Mouse (Mus musculus): ENCODE measurements around the gene B3glct. TPM values are rescaled to one million over a fixed set of nuclear protein-coding genes. Genes with fewer than 3 reads are reported as not detected.

The B3glct gene
- 15.9 and 18.8 TPM in 2 replicates for polyA plus RNA-seq (2014; fragmentation: Nextera tagmentation; extraction: Ambion mirVana)

DNA sequence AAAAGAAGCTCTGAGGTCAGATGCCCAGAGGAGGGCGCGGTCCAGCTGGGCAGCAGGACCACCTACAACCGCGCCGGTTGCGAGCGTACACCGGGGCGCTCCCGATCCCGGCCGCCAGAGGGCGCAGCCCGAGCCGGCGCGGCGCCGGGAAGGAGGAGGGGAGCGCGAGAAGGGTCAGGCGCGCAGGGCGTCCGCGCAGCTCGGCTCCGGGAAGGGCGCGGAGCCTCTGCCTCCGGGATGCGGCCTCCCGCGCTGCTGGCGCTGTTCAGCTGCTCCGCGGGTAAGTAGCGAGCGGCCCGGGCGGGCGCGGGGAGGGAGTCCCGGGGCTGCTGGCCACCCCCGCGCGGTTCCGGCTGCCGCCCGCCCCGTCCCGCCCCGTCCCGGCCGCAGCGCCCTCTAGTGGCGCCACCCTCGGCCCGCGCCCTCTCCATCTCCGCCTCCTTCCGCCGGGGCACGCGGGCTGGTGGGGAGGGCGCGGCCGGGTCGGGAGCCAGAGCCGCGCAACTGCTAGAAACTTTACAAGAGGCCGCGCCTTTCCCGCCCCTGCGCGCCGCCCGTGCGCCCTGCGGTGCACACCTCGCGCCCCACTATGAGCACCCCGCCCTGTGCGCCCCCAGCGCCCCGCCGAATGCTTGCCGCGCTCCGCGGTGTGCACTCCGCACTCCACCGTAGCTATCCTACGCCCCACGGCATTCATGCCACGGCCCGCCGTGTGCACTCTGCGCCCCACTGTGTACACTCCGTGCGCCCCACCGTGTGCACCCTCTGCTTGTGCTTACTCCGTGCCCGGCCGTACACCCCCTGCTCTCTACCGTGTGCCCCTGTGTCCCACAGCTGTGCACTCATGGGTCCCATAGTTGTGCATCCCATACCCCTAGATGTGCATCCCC, at the start of gene B3glct:
Gene B3glct, plus strand, starts transcription at position 131 of the 890 bp plus-strand sequence.
- H3K9me3 ChIP-seq (ENCODE audit: control insufficient read depth, low read length): no peaks in the 10 kb centered on the region
- under 1% methylated on average over 62 of the region's 106 CpGs for WGBS

DNA sequence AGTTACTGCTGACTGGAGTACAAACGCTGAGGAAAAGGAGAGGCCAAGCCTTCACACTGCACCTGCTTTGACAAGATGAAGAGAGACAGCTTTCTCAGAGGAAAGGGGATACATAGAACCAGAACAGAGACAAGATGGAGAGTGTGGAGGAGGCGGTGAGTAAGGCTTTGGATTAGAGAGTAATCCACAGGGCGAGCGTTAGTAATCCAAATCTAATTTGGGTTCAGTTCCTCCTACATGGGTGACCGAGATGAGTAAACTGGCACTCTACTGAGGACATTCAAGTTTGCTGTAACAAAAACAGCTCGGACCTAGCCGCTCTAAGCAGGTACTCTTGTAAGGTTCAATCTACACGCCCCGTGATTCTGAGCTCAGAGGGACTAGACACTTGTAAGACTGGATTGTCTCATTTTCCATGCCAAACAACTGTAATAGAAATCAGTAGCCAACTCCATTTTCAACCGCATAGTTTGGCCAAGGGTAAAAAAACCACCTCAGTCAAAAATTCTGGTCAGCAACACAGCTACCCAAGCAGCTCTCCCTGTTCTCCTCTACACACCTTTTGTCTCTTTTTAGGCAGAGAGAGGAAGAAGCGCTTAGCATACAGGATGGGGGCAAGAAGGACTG, 43.5 kb upstream of the B3glct start:
- Histone ChIP-seq H3K27me3 (ENCODE audit: control insufficient read depth, insufficient read depth, low read length) (no peaks in the 10 kb centered on the region), H3K4me2 (replicated peaks) (peak overlapping the region; percentile 88), H3K4me1 (replicated peaks; ENCODE audit: control insufficient read depth, insufficient read depth, low read length) (peaks cover 21% of the 10 kb centered on the region), H3K36me3 (replicated peaks; ENCODE audit: control insufficient read depth, insufficient read depth) (peaks cover 39% of the 10 kb centered on the region), H3K4me3 (replicated peaks; ENCODE audit: low read length) (peak overlapping the region; percentile 78), H3K27ac (no peak overlapping the region), H3K9ac (peak overlapping the region; percentile 66; the same call in 1 of the 2 replicates), H3K9me3 (ENCODE audit: control insufficient read depth, low read length) (no peaks in the 10 kb centered on the region)
- no peak for ATAC-seq (ENCODE audit: low FRiP score)
- DNase-seq (ENCODE audit: low spot score): no peak
- 78% methylated on average over 11 of the region's 11 CpGs for WGBS

More for the DNA sequence above, at the start of gene B3glct:
- Histone ChIP-seq H3K27ac (no peak within 1 kb of the TSS), H3K4me1 (replicated peaks; ENCODE audit: control insufficient read depth, insufficient read depth, low read length) (no peaks in the 10 kb centered on the region; the same call in 1 of the 2 replicates), H3K4me2 (replicated peaks) (peak within 1 kb of the TSS; percentile 94), H3K27me3 (ENCODE audit: control insufficient read depth, insufficient read depth, low read length) (no peaks in the 10 kb centered on the region), H3K36me3 (replicated peaks; ENCODE audit: control insufficient read depth, insufficient read depth) (no peaks in the 10 kb centered on the region), H3K9ac (peak within 1 kb of the TSS; percentile 72), H3K4me3 (replicated peaks; ENCODE audit: low read length) (peak within 1 kb of the TSS; percentile 83)
- peak; percentile 86 for DNase-seq (ENCODE audit: low spot score)
- ATAC-seq (ENCODE audit: low FRiP score): peak; percentile 91

DNA sequence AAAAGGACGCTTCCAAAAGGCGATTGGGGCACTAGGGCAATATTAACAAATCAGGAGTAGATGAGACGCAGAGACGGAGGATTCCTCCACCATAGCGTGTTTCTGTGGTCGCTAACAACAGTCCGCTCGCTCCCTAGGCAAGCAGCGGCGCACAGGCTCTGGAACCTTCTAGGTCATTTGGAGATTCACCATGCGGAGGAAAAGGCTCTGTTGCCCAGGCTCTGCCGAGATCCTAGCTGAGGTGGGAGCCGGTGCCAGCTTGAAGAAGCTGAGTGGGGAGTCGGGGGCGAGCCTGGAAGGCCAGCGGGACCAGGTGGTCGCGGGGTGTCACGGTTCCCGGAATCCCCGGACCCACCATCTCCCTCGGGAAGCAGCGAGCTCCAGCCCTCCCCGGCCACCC, 42.5 kb upstream of the B3glct start:
- no peak for ATAC-seq (ENCODE audit: low FRiP score)
- Histone ChIP-seq H3K4me1 (replicated peaks; ENCODE audit: control insufficient read depth, insufficient read depth, low read length) (peaks cover 21% of the 10 kb centered on the region), H3K4me3 (replicated peaks; ENCODE audit: low read length) (peak overlapping the region; percentile 78), H3K9ac (peak overlapping the region; percentile 66), H3K27ac (peak overlapping the region; percentile 85), H3K36me3 (replicated peaks; ENCODE audit: control insufficient read depth, insufficient read depth) (peaks cover 29% of the 10 kb centered on the region), H3K27me3 (ENCODE audit: control insufficient read depth, insufficient read depth, low read length) (no peaks in the 10 kb centered on the region), H3K4me2 (replicated peaks) (peak overlapping the region; percentile 88), H3K9me3 (ENCODE audit: control insufficient read depth, low read length) (no peaks in the 10 kb centered on the region)
- WGBS: under 1% methylated on average over 23 of the region's 24 CpGs
- no peak for DNase-seq (ENCODE audit: low spot score)

DNA sequence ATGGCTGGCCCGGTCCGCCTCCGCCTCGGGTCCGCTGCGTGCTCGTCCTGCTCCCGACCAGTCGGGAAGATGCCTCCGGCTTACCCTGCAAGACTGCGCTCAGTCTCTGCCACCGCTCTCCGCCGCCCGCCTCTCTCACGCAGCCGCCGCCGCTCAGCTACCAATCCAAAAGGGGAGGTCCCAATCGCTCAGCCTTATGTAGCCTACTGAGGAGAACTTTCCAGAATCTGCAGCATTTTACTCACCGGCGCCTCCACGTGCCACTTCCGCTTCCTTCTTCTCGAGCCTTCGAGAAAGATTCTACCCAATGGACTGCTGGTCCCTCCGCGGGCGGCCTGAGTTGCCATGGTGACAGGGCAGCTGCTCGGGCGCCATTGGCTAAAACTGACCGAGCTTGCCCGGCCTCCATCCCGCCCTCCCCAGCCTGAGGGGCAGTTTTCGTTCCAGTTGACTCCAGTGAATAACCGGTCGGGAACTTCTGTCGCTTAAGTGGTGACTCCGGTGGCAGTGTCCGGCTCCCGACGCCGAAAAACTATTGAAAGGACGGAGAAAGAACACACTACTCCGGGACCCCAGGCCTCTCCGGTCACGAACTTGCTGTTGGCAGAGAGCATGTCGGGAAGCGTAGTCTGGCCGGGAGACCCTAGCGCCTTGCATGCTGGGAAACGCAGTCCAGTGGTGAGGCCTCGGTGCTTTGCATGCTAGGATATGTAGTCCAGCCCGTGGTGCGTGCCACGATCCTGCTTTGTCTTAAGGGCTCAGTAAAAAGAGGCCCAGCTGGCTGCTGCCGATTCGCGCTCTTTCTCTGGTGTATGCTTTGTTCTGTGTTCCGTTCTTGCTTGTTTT, 41.7 kb upstream of the B3glct start, which contains the start of gene Hsph1:
Gene Hsph1, minus strand, starts transcription at position 302 of the 846 bp plus-strand sequence.
- Histone ChIP-seq H3K4me1 (replicated peaks; ENCODE audit: control insufficient read depth, insufficient read depth, low read length) (peaks cover 21% of the 10 kb centered on the region), H3K9ac (peak within 1 kb of the TSS; percentile 66), H3K36me3 (replicated peaks; ENCODE audit: control insufficient read depth, insufficient read depth) (peaks cover 22% of the 10 kb centered on the region), H3K27me3 (ENCODE audit: control insufficient read depth, insufficient read depth, low read length) (no peaks in the 10 kb centered on the region), H3K4me2 (replicated peaks) (peak within 1 kb of the TSS; percentile 88), H3K9me3 (ENCODE audit: control insufficient read depth, low read length) (no peaks in the 10 kb centered on the region), H3K4me3 (replicated peaks; ENCODE audit: low read length) (peak within 1 kb of the TSS; percentile 78), H3K27ac (peak within 1 kb of the TSS; percentile 85)
- peak; percentile 99 for DNase-seq (ENCODE audit: low spot score)
- under 1% methylated on average over 60 of the region's 60 CpGs for WGBS
- peak; percentile 98 for ATAC-seq (ENCODE audit: low FRiP score)

- Histone ChIP-seq H3K36me3 (replicated peaks; ENCODE audit: control insufficient read depth, insufficient read depth) (0 out of 2 replicates have a peak, but pooled peaks cover 13% of the 10 kb centered on the region), H3K27me3 (ENCODE audit: control insufficient read depth, insufficient read depth, low read length) (no peaks in the 10 kb centered on the region), H3K4me1 (replicated peaks; ENCODE audit: control insufficient read depth, insufficient read depth, low read length) (peaks cover 21% of the 10 kb centered on the region), H3K9ac (peak overlapping the region; percentile 66), H3K4me3 (replicated peaks; ENCODE audit: low read length) (peak overlapping the region; percentile 78), H3K4me2 (replicated peaks) (peak overlapping the region; percentile 88), H3K9me3 (ENCODE audit: control insufficient read depth, low read length) (no peaks in the 10 kb centered on the region), H3K27ac (no peak overlapping the region; the same call in 1 of the 2 replicates)
- ATAC-seq (ENCODE audit: low FRiP score) (no peak), DNase-seq (ENCODE audit: low spot score) (no peak)
- 55% methylated on average over 8 of the region's 8 CpGs for WGBS
Observed at GRCm38 (mm10) chr5:149637306-149637705, 40.7 kb upstream of the B3glct start.

- no peaks in the 10 kb centered on the region for H3K36me3 ChIP-seq (replicated peaks; ENCODE audit: control insufficient read depth, insufficient read depth)
- ATAC-seq (ENCODE audit: low FRiP score) (no peak), DNase-seq (ENCODE audit: low spot score) (no peak)
- no peaks in the 10 kb centered on the region for H3K9me3 ChIP-seq (ENCODE audit: control insufficient read depth, low read length)
- 92% methylated on average over 8 of the region's 8 CpGs for WGBS
- H3K27me3 ChIP-seq (ENCODE audit: control insufficient read depth, insufficient read depth, low read length): no peaks in the 10 kb centered on the region
- no peak overlapping the region for H3K4me3 ChIP-seq (replicated peaks; ENCODE audit: low read length)
- no peak overlapping the region for H3K27ac ChIP-seq
- no peak overlapping the region for H3K9ac ChIP-seq
- H3K4me1 ChIP-seq (replicated peaks; ENCODE audit: control insufficient read depth, insufficient read depth, low read length): peaks cover 5% of the 10 kb centered on the region
- H3K4me2 ChIP-seq (replicated peaks): no peak overlapping the region
Observed at GRCm38 (mm10) chr5:149641277-149641892, 36.6 kb upstream of the B3glct start.

GRCm38 (mm10) chr5:149642366-149642765, 35.7 kb upstream of the B3glct start:
- DNase-seq (ENCODE audit: low spot score) (no peak), ATAC-seq (ENCODE audit: low FRiP score) (no peak)

DNA sequence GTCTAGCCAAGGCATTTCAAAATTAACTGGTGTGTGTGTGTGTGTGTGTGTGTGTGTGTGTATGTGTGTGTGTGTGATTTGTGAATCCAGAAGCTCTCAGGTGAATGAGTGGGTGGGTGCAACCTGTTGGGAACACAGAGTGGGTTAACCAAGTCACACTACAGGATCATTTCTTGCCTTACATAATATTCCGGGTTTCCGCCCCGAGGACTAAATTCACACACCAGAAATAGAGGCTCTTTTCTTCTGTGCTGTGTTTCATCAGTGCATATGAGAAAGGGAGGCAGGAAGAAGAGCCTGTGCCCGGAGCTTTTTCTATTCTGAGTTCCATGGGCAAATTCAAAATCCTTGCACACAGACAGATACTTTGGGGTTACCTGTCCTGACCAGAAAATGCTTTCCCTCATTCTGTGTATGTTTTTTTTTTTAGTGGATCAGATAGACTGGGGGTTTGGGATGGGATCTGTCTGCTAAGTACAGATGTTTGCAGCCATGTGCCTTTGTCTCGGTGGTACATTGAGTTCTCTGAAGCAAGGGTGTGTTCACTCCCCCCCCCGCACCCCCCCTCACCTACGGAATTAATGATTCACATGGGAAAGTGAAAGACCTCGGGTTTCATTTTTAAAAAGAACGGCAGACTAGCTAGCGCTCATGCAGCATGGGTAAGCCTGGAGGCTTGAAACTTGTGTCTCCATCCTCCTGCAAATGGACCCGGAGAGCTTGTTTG, 35.1 kb upstream of the B3glct start:
- no peak for DNase-seq (ENCODE audit: low spot score)
- H3K4me2 ChIP-seq (replicated peaks): no peak overlapping the region
- no peak for ATAC-seq (ENCODE audit: low FRiP score)
- WGBS: 86% methylated on average over 11 of the region's 11 CpGs
- no peak overlapping the region for H3K9ac ChIP-seq
- no peaks in the 10 kb centered on the region for H3K9me3 ChIP-seq (ENCODE audit: control insufficient read depth, low read length)
- no peak overlapping the region for H3K27ac ChIP-seq
- H3K36me3 ChIP-seq (replicated peaks; ENCODE audit: control insufficient read depth, insufficient read depth): no peaks in the 10 kb centered on the region
- H3K4me1 ChIP-seq (replicated peaks; ENCODE audit: control insufficient read depth, insufficient read depth, low read length): peaks cover 5% of the 10 kb centered on the region; the same call in 1 of the 2 replicates
- H3K27me3 ChIP-seq (ENCODE audit: control insufficient read depth, insufficient read depth, low read length): no peaks in the 10 kb centered on the region
- no peak overlapping the region for H3K4me3 ChIP-seq (replicated peaks; ENCODE audit: low read length)

More at GRCm38 (mm10) chr5:149642366-149642765, 35.7 kb upstream of the B3glct start:
- H3K4me1 ChIP-seq (replicated peaks; ENCODE audit: control insufficient read depth, insufficient read depth, low read length): peaks cover 3% of the 10 kb centered on the region
- H3K9ac ChIP-seq: no peak overlapping the region
- H3K36me3 ChIP-seq (replicated peaks; ENCODE audit: control insufficient read depth, insufficient read depth): no peaks in the 10 kb centered on the region
- WGBS: 54% methylated on average over 6 of the region's 6 CpGs
- no peaks in the 10 kb centered on the region for H3K9me3 ChIP-seq (ENCODE audit: control insufficient read depth, low read length)
- H3K4me2 ChIP-seq (replicated peaks): no peak overlapping the region
- no peak overlapping the region for H3K27ac ChIP-seq
- no peak overlapping the region for H3K4me3 ChIP-seq (replicated peaks; ENCODE audit: low read length)
- no peaks in the 10 kb centered on the region for H3K27me3 ChIP-seq (ENCODE audit: control insufficient read depth, insufficient read depth, low read length)

All from hindbrain, embryonic 14.5 days (tissue).